Mouse (Mus musculus): ENCODE data around the gene Smurf2.
A peak's percentile ranks its signal among the peaks of the same experiment; 100 is the strongest.

- TF ChIP-seq POLR2A (IDR thresholded peaks at IDR 0.05; ENCODE audit: control insufficient read depth, low read depth, low read length) (peak; percentile 86), CTCF (IDR thresholded peaks at IDR 0.05; ENCODE audit: control insufficient read depth, insufficient read depth, insufficient replicate concordance, low read depth, low read length) (no peak)
These were observed 141.0 kb downstream of the Smurf2 start, which contains the start of gene Polg2 for GRCm38 (mm10) chr11:106779388-106780088.

Measured in testis, adult 2 months (tissue).